In the genomic region with DNA sequence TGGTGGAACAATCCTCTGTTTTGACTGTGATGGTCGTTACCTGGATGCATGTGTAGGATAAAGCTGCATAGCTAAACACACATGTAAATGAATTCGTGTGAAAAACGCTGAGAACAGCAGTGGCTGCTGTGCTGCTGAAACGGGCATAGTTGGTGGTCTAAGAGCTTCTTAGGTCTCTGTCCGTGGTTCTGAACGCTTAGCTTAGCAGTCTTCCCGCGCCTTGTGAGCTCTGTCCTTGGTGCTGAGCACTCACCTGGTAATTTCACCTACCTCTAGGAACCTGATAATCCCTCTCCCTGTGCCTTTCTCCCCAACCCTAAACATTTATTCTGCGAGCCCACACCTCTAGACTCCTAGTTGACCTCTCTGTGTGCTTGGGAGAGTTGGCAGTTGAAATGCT, we compare ENCODE assay signal across 11 mouse cellular contexts. TPM values are rescaled to one million over a fixed set of nuclear protein-coding genes. Genes with fewer than 3 reads are reported as not detected.
DNase-seq lines count a peak whose midpoint lies in the region; ATAC-seq and TF ChIP-seq lines count a peak whose summit lies in the region.
"Had no signal": no experiment of that assay in that cellular context is flagged by ENCODE, and none has a peak within 500 bp of the region (broad histone marks: within the 10 kb centered on the region; RNA-seq: fewer than 3 reads in every experiment).

No protein-coding gene starts in this region.

- no peaks in the 10 kb centered on the region for H3K27me3 ChIP-seq in kidney, adult 2 months (replicated peaks; ENCODE audit: control insufficient read depth, insufficient read depth, low read length)
- 0 out of 2 replicates have a peak, but pooled peaks cover 4% of the 10 kb centered on the region for H3K27me3 ChIP-seq in kidney, embryonic 15.5 days
- no peaks in the 10 kb centered on the region for H3K27me3 ChIP-seq in embryonic facial prominence, embryonic 14.5 days (replicated peaks; ENCODE audit: control insufficient read depth, insufficient read depth, low read length)
- H3K27me3 ChIP-seq in myocyte (ENCODE audit: control insufficient read depth, insufficient read depth, insufficient read length), result no peaks in the 10 kb centered on the region
- H3K27me3 ChIP-seq: embryonic facial prominence, embryonic 15.5 days had no signal

- ATAC-seq in kidney, embryonic 15.5 days (replicated peaks; ENCODE audit: low FRiP score), result no peak
- no peak for ATAC-seq in embryonic facial prominence, embryonic 14.5 days (ENCODE audit: low read depth)

- TF ChIP-seq CTCF in kidney, adult 2 months (conservative IDR thresholded peaks at IDR 0.05; ENCODE audit: insufficient read depth, insufficient read length, low read depth, low read length), result no peak

- WGBS in kidney, adult 2 months, result 2% methylated on average over 9 of the region's 9 CpGs
- 2% methylated on average over 9 of the region's 9 CpGs for WGBS in kidney, embryonic 15.5 days
- WGBS in embryonic facial prominence, embryonic 14.5 days, result 4% methylated on average over 9 of the region's 9 CpGs

- no peak overlapping the region for H3K4me3 ChIP-seq in kidney, adult 2 months (ENCODE audit: insufficient read depth, low read depth, low read length)
- H3K4me3 ChIP-seq in kidney, embryonic 15.5 days (replicated peaks), result no peak overlapping the region
- H3K4me3 ChIP-seq in embryonic facial prominence, embryonic 14.5 days (ENCODE audit: low read depth, low read length), result no peak overlapping the region
- H3K4me3 ChIP-seq in myocyte, result no peak overlapping the region
- H3K4me3 ChIP-seq: embryonic facial prominence, embryonic 15.5 days had no signal

- no peak overlapping the region for H3K9ac ChIP-seq in kidney, embryonic 15.5 days
- no peak overlapping the region for H3K9ac ChIP-seq in embryonic facial prominence, embryonic 14.5 days (ENCODE audit: low read depth, low read length)
- H3K9ac ChIP-seq: embryonic facial prominence, embryonic 15.5 days had no signal

- intact Hi-C loops in gastrocnemius, postnatal 36 days (cut with DNase I), result no loop called here

- no peak overlapping the region for H3K27ac ChIP-seq in kidney, adult 2 months (ENCODE audit: insufficient read depth, low read depth, low read length)
- H3K27ac ChIP-seq in kidney, embryonic 15.5 days, result no peak overlapping the region
- H3K27ac ChIP-seq in embryonic facial prominence, embryonic 14.5 days (replicated peaks; ENCODE audit: low read depth, low read length), result no peak overlapping the region
- H3K27ac ChIP-seq: embryonic facial prominence, embryonic 15.5 days had no signal

- H3K9me3 ChIP-seq in kidney, embryonic 15.5 days (replicated peaks), result no peaks in the 10 kb centered on the region
- H3K9me3 ChIP-seq in embryonic facial prominence, embryonic 14.5 days (ENCODE audit: control insufficient read depth, low read length), result no peaks in the 10 kb centered on the region
- H3K9me3 ChIP-seq: embryonic facial prominence, embryonic 15.5 days had no signal

- TF ChIP-seq POLR2A in kidney, adult 2 months (IDR thresholded peaks at IDR 0.05; ENCODE audit: low read depth, low read length), result no peak
- no peak for TF ChIP-seq POLR2A in myocyte (IDR thresholded peaks at IDR 0.05; ENCODE audit: insufficient read length, low read depth)

- DNase-seq in kidney, adult 2 months, result peak; percentile 29
- peak; percentile 87 for DNase-seq in ZHBTc4 (ENCODE audit: low read depth, low spot score)
- DNase-seq in embryonic facial prominence, embryonic 14.5 days (ENCODE audit: low spot score), result peak; percentile 91
- DNase-seq in right cerebral cortex, postnatal 36 days (ENCODE audit: low spot score in 2 of 2), result no peak
- no peak for DNase-seq in cerebellum, adult 9-10 months
- no peak for DNase-seq in gastrocnemius, postnatal 36 days

- H3K36me3 ChIP-seq in kidney, adult 2 months (ENCODE audit: control insufficient read depth, insufficient read depth, low read length), result no peaks in the 10 kb centered on the region
- H3K36me3 ChIP-seq in kidney, embryonic 15.5 days, result no peaks in the 10 kb centered on the region
- H3K36me3 ChIP-seq in embryonic facial prominence, embryonic 14.5 days (ENCODE audit: control insufficient read depth, insufficient read depth, low read length), result no peaks in the 10 kb centered on the region
- no peaks in the 10 kb centered on the region for H3K36me3 ChIP-seq in myocyte (ENCODE audit: control insufficient read depth, insufficient read depth)
- H3K36me3 ChIP-seq: embryonic facial prominence, embryonic 15.5 days had no signal

- no peaks in the 10 kb centered on the region for H3K79me2 ChIP-seq in myocyte (ENCODE audit: control insufficient read depth, insufficient read depth)

- no peaks in the 10 kb centered on the region for H3K4me1 ChIP-seq in kidney, adult 2 months (ENCODE audit: control insufficient read depth, insufficient read depth, low read length)
- H3K4me1 ChIP-seq in kidney, embryonic 15.5 days, result no peaks in the 10 kb centered on the region
- no peaks in the 10 kb centered on the region for H3K4me1 ChIP-seq in embryonic facial prominence, embryonic 14.5 days (ENCODE audit: control insufficient read depth, insufficient read depth, low read length)
- H3K4me1 ChIP-seq: embryonic facial prominence, embryonic 15.5 days had no signal

- H3K4me2 ChIP-seq in kidney, embryonic 15.5 days, result no peak overlapping the region
- no peak overlapping the region for H3K4me2 ChIP-seq in embryonic facial prominence, embryonic 14.5 days (ENCODE audit: low read depth, low read length)
- H3K4me2 ChIP-seq in myocyte (ENCODE audit: low read depth), result no peak overlapping the region
- H3K4me2 ChIP-seq: embryonic facial prominence, embryonic 15.5 days had no signal

- no peak overlapping the region for H3ac ChIP-seq in myocyte (ENCODE audit: control insufficient read depth, insufficient read length)

TF ChIP-seq in myocyte, 11 proteins besides CTCF, POLR2A, EP300 and RAD21:
- TF ChIP-seq REST (IDR thresholded peaks at IDR 0.05; ENCODE audit: insufficient read depth, insufficient read length) (peak; percentile 66), MAX (IDR thresholded peaks at IDR 0.05; ENCODE audit: low read depth) (no peak), E2F4 (IDR thresholded peaks at IDR 0.05; ENCODE audit: insufficient read depth) (no peak)

RNA-seq across cellular contexts. Expression of gene Cd300ld3, which starts 4.0 kb away (rescaled TPM):
- 8.1 and 15.8 TPM in 2 replicates for polyA plus RNA-seq in kidney, adult 2 months (2012; rRNA removed)
- polyA plus RNA-seq in kidney, embryonic 15.5 days (2015; fragmentation: Nextera tagmentation; extraction: Ambion mirVana), result not detected in 2 replicates
- polyA plus RNA-seq in embryonic facial prominence, embryonic 14.5 days (2014; fragmentation: Nextera tagmentation; extraction: Ambion mirVana), result not detected in 2 replicates
- polyA plus RNA-seq in myocyte (2012; fragmentation: generic; extraction: Trizol), result not detected
- 1 to 10 TPM; 1.2 to 2.7 TPM for total RNA-seq in gastrocnemius, postnatal 36 days (2021)
- polyA plus RNA-seq: embryonic facial prominence, embryonic 15.5 days; lung, embryonic 16.5 days had no signal

RNA-seq across cellular contexts. Expression of gene Cd300e, which starts 9.8 kb away (rescaled TPM):
- 0.12 and 0.13 TPM in 2 replicates for polyA plus RNA-seq in kidney, adult 2 months (2012; rRNA removed)
- not detected in 2 replicates for polyA plus RNA-seq in kidney, embryonic 15.5 days (2015; fragmentation: Nextera tagmentation; extraction: Ambion mirVana)
- 0.10 TPM in 1 of 2 replicates, not detected in the other for polyA plus RNA-seq in embryonic facial prominence, embryonic 14.5 days (2014; fragmentation: Nextera tagmentation; extraction: Ambion mirVana)
- polyA plus RNA-seq in myocyte (2012; fragmentation: generic; extraction: Trizol), result not detected
- total RNA-seq in gastrocnemius, postnatal 36 days (2021), result not detected
- polyA plus RNA-seq: testis, adult 2 months had no signal

RNA-seq across cellular contexts. Expression of gene Cd300ld5, which starts 14.6 kb away (rescaled TPM):
- polyA plus RNA-seq in kidney, adult 2 months (2012; rRNA removed), result 0.86 and 3.6 TPM in 2 replicates
- not detected in 2 replicates for polyA plus RNA-seq in kidney, embryonic 15.5 days (2015; fragmentation: Nextera tagmentation; extraction: Ambion mirVana)
- not detected in 2 replicates for polyA plus RNA-seq in embryonic facial prominence, embryonic 14.5 days (2014; fragmentation: Nextera tagmentation; extraction: Ambion mirVana)
- 0.16 TPM for polyA plus RNA-seq in myocyte (2012; fragmentation: generic; extraction: Trizol)
- 1 to 10 TPM in 1 of 2 experiments, not detected in 1; 2.4 TPM for total RNA-seq in gastrocnemius, postnatal 36 days (2021)
- polyA plus RNA-seq: embryonic facial prominence, embryonic 15.5 days; lung, embryonic 16.5 days had no signal

RNA-seq across cellular contexts. Expression of gene Cd300ld4, which starts 25.4 kb away (rescaled TPM):
- polyA plus RNA-seq in kidney, adult 2 months (2012; rRNA removed), result 2.3 TPM in 1 of 2 replicates, not detected in the other
- polyA plus RNA-seq in kidney, embryonic 15.5 days (2015; fragmentation: Nextera tagmentation; extraction: Ambion mirVana), result not detected in 2 replicates
- not detected in 2 replicates for polyA plus RNA-seq in embryonic facial prominence, embryonic 14.5 days (2014; fragmentation: Nextera tagmentation; extraction: Ambion mirVana)
- not detected for polyA plus RNA-seq in myocyte (2012; fragmentation: generic; extraction: Trizol)
- total RNA-seq in gastrocnemius, postnatal 36 days (2021), result under 1 TPM in 1 of 2 experiments, not detected in 1; 0.35 TPM
- polyA plus RNA-seq: embryonic facial prominence, embryonic 15.5 days; lung, embryonic 16.5 days had no signal

RNA-seq across cellular contexts. Expression of gene Cd300ld2, which starts 36.2 kb away (rescaled TPM):
- polyA plus RNA-seq in kidney, adult 2 months (2012; rRNA removed), result 0.19 and 0.39 TPM in 2 replicates
- not detected in 2 replicates for polyA plus RNA-seq in kidney, embryonic 15.5 days (2015; fragmentation: Nextera tagmentation; extraction: Ambion mirVana)
- not detected in 2 replicates for polyA plus RNA-seq in embryonic facial prominence, embryonic 14.5 days (2014; fragmentation: Nextera tagmentation; extraction: Ambion mirVana)
- not detected for polyA plus RNA-seq in myocyte (2012; fragmentation: generic; extraction: Trizol)
- not detected for total RNA-seq in gastrocnemius, postnatal 36 days (2021)
- polyA plus RNA-seq: embryonic facial prominence, embryonic 15.5 days; lung, embryonic 16.5 days; testis, adult 2 months had no signal

Comparison
In these comparisons a context has a peak if more than half of its experiments do, and no peak if none do; other contexts are left out.
1. DNase-seq: peak in kidney, adult 2 months (single experiment), ZHBTc4 (single experiment) and embryonic facial prominence, embryonic 14.5 days (single experiment); none in right cerebral cortex, postnatal 36 days (0 of 2), cerebellum, adult 9-10 months (single experiment) and gastrocnemius, postnatal 36 days (0 of 2).